Mouse (Mus musculus) stomach, embryonic 16.5 days (tissue): ENCODE data around the gene 1700010B08Rik. TPM values are rescaled to one million over a fixed set of nuclear protein-coding genes. Genes with fewer than 3 reads are reported as not detected.
A peak's percentile ranks its signal among the peaks of the same experiment; 100 is the strongest.

Experiments used
- ATAC-seq: fragments of 200-750 bp; cut with Nextera tagmentation; 2 replicates; pipeline ENCODE4 v1.8.0; 2017; ENCODE audit warnings: moderate number of reproducible peaks, moderate TSS enrichment; ENCODE audit not compliant: insufficient read depth, low FRiP score
- H3K27ac ChIP-seq: fragments of 300-500 bp; sonication (generic); 2 replicates; pipeline ENCODE4 v1.5.1; 2014; ENCODE audit warnings: low read length
- H3K27me3 ChIP-seq: fragments of 300-500 bp; sonication (generic); 2 replicates; pipeline ENCODE4 v1.6.1; 2014; ENCODE audit warnings: low read length, control low read depth, mixed read lengths; ENCODE audit not compliant: control insufficient read depth, insufficient read depth
- H3K36me3 ChIP-seq: fragments of 300-500 bp; sonication (generic); 2 replicates; pipeline ENCODE4 v1.6.1; 2014; ENCODE audit warnings: low read length; ENCODE audit not compliant: control insufficient read depth, insufficient read depth
- H3K4me1 ChIP-seq: fragments of 300-500 bp; sonication (generic); 2 replicates; pipeline ENCODE4 v1.6.1; 2014; ENCODE audit warnings: low read length, control low read depth, mixed read lengths; ENCODE audit not compliant: control insufficient read depth, insufficient read depth
- H3K4me2 ChIP-seq: fragments of 300-500 bp; sonication (generic); 2 replicates; pipeline ENCODE4 v1.6.1; 2014; ENCODE audit warnings: low read depth, low read length, mixed read lengths
- H3K4me3 ChIP-seq: fragments of 300-500 bp; sonication (generic); replicated peaks from 2 replicates; pipeline ENCODE4 v1.5.1; 2014; ENCODE audit warnings: mild to moderate bottlenecking, low read length
- H3K9ac ChIP-seq: fragments of 300-500 bp; sonication (generic); 2 replicates; pipeline ENCODE4 v1.6.1; 2014; ENCODE audit warnings: low read length
- H3K9me3 ChIP-seq: fragments of 300-500 bp; sonication (generic); replicated peaks from 2 replicates; pipeline ENCODE4 v1.6.1; 2016; ENCODE audit warnings: low read length, control low read depth; ENCODE audit not compliant: control insufficient read depth
- WGBS: fragments of 180-500 bp; shearing (Covaris S2); extraction: QIAGEN DNeasy Blood & Tissue Kit; methylation state at CpG from one replicate; pipeline ENCODE4 v1.1.7; 2014; 5-methylcytosine and 5-hydroxymethylcytosine counted together
- polyA plus RNA-seq: library from polyadenylated mRNA; unstranded; fragments of >200 nt; fragmentation: Nextera tagmentation; extraction: Ambion mirVana; gene quantifications from 2 replicates; pipeline ENCODE4 v1.2.1, GENCODE M21; 2015

Gene 1700010B08Rik
- polyA plus RNA-seq, 1 experiment from 2014 or later = not detected

DNA sequence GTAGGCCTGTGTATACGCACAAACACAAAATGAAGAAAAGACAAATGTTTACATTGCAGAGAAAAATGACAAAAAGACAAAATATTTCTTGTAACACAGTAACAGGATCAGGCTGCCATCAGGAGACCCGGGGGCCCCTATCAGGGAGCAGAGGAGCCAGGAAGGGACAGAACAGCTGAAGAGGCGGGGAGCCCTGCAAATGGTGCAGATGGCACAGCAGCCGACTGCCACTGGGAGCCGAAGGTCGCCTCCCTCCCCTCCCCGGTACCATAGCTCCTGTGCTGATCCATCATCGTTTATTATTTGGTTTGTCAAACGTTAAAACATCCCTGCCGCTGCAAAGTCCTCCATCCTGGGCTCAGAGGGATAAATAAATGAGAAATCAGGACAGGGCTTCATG, 6.6 kb upstream of the 1700010B08Rik start:
- ATAC-seq = no peak
- H3K27me3 ChIP-seq = no peaks in the 10 kb centered on the region
- H3K4me3 ChIP-seq = no peak overlapping the region
- H3K4me2 ChIP-seq = no peak overlapping the region
- H3K9me3 ChIP-seq = no peaks in the 10 kb centered on the region
- 0 out of 2 replicates have a peak overlapping the region, but pooled peaks have one; percentile 46 for H3K9ac ChIP-seq
- 18% methylated on average over 10 of the region's 10 CpGs for WGBS
- H3K4me1 ChIP-seq = peaks cover 6% of the 10 kb centered on the region; the same call in 1 of the 2 replicates
- H3K36me3 ChIP-seq = no peaks in the 10 kb centered on the region
- 0 out of 2 replicates have a peak overlapping the region, but pooled peaks have one; percentile 1 for H3K27ac ChIP-seq

DNA sequence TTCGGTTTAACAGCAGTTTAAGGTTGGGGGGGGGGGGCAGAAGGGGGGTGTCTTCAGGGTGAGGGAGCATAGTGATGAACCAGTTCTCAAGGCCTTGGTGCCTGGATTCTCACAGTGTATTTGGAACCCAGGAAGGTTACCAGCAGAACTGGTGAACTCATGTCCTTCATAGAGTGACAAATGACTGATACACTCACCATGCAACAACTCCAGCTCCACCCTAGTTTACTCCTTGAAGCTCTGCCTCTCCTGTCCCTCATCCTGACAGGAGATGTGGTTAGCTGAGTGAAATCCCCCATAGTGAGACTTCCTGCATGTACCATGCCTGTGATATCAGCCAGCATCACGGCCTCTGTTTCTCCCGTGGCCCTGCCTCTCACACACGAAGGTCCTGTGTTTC, 6.0 kb upstream of the 1700010B08Rik start:
- Histone ChIP-seq H3K36me3 (no peaks in the 10 kb centered on the region), H3K9ac (no peak overlapping the region), H3K4me1 (peaks cover 6% of the 10 kb centered on the region; the same call in 1 of the 2 replicates), H3K27me3 (no peaks in the 10 kb centered on the region), H3K4me2 (no peak overlapping the region), H3K4me3 (no peak overlapping the region), H3K27ac (no peak overlapping the region), H3K9me3 (no peaks in the 10 kb centered on the region)
- no peak for ATAC-seq
- 71% methylated on average over 4 of the region's 4 CpGs for WGBS

DNA sequence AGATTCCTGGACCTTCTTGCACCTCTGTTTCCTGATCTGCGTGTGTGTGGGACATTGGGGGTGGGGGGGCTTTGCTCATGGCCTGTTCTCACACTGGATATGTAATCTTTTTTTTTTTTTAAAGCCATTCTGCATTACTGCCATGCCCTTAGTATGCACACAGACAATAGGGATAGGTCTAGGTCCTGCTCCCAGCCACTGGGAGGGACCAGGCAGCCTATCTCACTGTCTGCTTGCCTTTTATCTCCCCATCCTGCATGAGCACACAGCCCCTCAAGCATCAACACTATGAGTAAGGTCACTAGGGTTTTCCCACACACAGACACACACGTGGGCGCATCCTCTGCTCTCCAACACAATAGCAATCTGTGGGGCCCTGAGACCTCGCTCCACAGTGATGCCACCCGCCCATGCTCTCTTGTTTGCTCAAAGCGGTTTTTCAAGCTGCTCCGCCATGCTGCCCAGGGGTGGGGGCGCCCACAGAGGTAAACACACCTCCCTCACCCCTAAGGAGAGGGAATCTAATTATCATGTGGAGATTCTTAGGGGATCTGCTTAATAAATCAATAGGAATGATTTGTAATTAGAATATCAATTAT, 4.5 kb upstream of the 1700010B08Rik start:
- Histone ChIP-seq H3K27ac (no peak overlapping the region), H3K9me3 (no peaks in the 10 kb centered on the region), H3K4me3 (no peak overlapping the region), H3K27me3 (no peaks in the 10 kb centered on the region), H3K4me1 (peaks cover 6% of the 10 kb centered on the region; the same call in 1 of the 2 replicates), H3K4me2 (no peak overlapping the region), H3K36me3 (no peaks in the 10 kb centered on the region), H3K9ac (no peak overlapping the region)
- ATAC-seq = no peak
- 59% methylated on average over 8 of the region's 8 CpGs for WGBS

DNA sequence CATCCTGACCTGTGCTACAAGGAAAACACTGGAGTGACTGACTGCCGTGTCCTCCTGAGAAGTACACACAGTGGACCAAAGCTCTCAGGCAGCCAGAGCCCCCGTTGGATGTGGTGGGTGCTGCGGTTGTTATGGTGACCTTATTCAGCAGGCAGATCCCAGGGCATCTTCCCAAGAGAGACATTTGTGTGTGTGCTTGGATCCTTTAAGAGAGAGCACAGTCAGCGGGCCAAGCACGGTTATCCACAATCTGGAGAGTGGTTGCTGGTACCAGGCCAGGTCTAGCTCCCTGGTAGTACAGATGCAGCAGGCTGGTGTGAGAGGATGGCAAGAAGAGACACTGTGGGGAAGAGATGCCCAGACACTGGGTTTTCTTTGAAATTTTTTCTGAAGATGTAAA, 2.2 kb upstream of the 1700010B08Rik start:
- 85% methylated on average over 5 of the region's 5 CpGs for WGBS
- Histone ChIP-seq H3K27ac (no peak overlapping the region), H3K4me3 (no peak overlapping the region), H3K4me2 (no peak overlapping the region), H3K9ac (no peak overlapping the region), H3K4me1 (peaks cover 6% of the 10 kb centered on the region; the same call in 1 of the 2 replicates), H3K27me3 (no peaks in the 10 kb centered on the region), H3K36me3 (no peaks in the 10 kb centered on the region), H3K9me3 (no peaks in the 10 kb centered on the region)
- ATAC-seq = no peak

DNA sequence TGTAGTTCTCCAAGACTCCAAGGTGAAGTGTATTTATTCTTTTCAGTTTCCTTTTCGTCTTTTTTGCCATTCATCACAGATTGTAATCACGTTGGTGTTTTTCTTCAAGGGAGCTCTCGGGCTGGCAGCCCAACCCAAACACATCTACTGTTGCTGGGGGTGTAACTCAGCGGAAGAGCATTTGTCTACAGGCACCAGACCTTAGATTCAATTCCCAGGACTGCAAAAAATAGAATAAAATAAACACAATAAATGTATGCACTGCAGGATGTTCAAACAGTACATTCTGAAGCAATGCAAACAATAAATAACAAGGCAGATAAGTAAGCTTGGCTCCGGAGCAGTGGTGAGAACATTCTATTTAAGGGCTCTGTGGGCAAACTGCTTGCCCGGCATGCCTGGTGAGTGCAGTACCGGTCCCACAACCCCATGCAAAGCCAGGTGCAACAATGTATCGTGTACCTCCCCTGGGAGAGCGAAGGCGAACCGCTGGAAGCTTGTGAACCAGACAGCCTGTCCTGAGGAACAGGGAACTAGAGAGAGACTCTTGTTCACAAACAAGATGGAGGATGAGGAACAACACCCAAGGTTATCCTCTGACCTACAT, 3.1 kb downstream of the 1700010B08Rik start:
- no peak overlapping the region for H3K9ac ChIP-seq
- no peak overlapping the region for H3K4me3 ChIP-seq
- H3K9me3 ChIP-seq = no peaks in the 10 kb centered on the region
- 35% methylated on average over 11 of the region's 11 CpGs for WGBS
- peak; percentile 87; the same call in 1 of the 2 replicates for ATAC-seq
- H3K4me2 ChIP-seq = peak overlapping the region; percentile 19; the same call in 1 of the 2 replicates
- H3K4me1 ChIP-seq = 0 out of 2 replicates have a peak, but pooled peaks cover 4% of the 10 kb centered on the region
- no peaks in the 10 kb centered on the region for H3K36me3 ChIP-seq
- H3K27me3 ChIP-seq = no peaks in the 10 kb centered on the region
- H3K27ac ChIP-seq = peak overlapping the region; percentile 41

DNA sequence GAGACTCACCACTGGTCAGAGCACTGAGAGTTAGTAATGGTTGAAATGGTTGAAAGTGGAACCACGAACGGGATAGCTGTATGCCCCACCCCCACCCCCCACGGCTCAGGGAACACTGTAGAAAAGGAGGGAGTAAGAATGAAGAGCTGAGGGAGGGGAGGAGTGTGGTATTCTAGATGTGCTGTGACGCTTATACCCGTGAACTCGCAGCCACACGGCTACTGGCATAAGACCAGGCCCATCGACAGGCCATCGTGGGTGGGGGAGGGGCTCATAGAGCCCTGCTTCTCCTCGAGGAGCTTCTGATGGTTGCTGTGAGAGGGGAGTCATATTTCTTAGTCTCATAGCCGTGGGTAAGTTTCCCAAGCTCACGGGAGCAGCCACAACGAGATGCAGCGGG, 5.2 kb downstream of the 1700010B08Rik start:
- ATAC-seq = no peak
- Histone ChIP-seq H3K4me3 (no peak overlapping the region), H3K9ac (no peak overlapping the region), H3K27ac (no peak overlapping the region), H3K27me3 (no peaks in the 10 kb centered on the region), H3K36me3 (no peaks in the 10 kb centered on the region), H3K4me1 (0 out of 2 replicates have a peak, but pooled peaks cover 4% of the 10 kb centered on the region), H3K4me2 (no peak overlapping the region), H3K9me3 (no peaks in the 10 kb centered on the region)
- WGBS = 50% methylated on average over 14 of the region's 14 CpGs

DNA sequence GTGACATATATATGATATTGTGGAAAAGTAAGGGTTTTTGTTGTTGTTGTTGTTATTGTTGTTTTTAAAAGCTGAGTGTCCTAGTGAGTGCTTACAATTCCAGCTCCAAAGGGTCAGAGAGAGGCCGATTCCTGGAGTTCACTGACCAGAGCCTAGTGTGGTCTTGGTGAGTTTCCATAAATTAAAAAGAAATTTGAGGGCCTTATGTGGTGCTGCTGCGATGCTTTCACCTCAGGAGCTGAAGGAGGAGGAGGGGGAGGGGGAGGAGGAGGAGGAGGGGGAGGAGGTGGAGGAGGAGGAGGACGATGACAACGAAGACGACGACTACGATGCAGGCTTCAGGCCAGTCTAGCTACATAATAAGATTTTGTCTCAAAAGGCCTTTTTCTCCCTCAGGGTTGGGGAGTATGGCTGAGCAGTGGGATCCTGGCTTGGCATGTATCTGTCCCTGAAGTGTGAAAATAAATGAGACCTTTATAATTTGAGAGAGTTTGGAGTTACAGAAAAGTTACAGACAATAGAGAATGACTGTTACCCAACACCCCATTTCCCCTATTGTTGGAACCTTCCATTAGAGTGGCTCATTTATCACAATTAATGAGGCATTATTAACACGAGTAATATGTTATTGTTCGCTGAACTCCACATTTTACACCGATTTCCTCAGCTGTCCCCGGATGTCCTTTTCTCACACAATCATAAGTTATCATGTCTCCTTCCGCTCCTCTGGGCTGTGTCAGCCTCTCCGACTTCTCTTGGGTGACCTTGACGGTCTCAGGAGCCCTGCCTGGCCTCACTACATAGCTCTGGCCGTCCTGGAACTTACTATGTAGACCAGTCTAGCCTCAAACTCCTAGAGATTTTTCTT, 6.0 kb downstream of the 1700010B08Rik start:
- Histone ChIP-seq H3K27ac (no peak overlapping the region), H3K36me3 (no peaks in the 10 kb centered on the region), H3K4me3 (no peak overlapping the region), H3K4me1 (0 out of 2 replicates have a peak, but pooled peaks cover 6% of the 10 kb centered on the region), H3K4me2 (no peak overlapping the region), H3K9ac (no peak overlapping the region), H3K9me3 (no peaks in the 10 kb centered on the region), H3K27me3 (no peaks in the 10 kb centered on the region)
- WGBS = 68% methylated on average over 15 of the region's 15 CpGs
- no peak for ATAC-seq

DNA sequence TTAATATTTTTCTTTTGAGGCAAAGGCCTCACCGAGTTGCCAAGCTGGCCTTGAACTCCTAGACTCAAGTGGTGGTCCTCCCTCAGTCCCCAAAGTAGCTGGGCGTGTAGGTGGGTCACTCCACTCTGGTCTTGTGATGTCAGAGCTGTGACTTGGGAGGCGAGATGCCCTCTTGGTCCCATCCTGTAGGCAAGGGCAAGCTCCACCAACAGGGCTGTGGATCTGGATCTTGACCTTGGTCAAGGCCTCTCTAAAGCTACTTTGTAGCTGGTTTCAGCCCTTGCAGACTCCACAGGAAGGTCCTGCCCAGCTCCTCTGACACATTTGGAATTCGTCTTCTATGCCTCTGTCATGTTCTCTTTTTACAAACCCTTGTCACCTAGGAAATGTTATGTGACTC, 6.6 kb downstream of the 1700010B08Rik start:
- 86% methylated on average over 4 of the region's 4 CpGs for WGBS
- no peak overlapping the region for H3K9ac ChIP-seq
- no peaks in the 10 kb centered on the region for H3K9me3 ChIP-seq
- no peak overlapping the region for H3K27ac ChIP-seq
- H3K4me3 ChIP-seq = no peak overlapping the region
- no peak overlapping the region for H3K4me2 ChIP-seq
- H3K36me3 ChIP-seq = no peaks in the 10 kb centered on the region
- ATAC-seq = no peak
- no peaks in the 10 kb centered on the region for H3K27me3 ChIP-seq
- 0 out of 2 replicates have a peak, but pooled peaks cover 8% of the 10 kb centered on the region for H3K4me1 ChIP-seq
